Mouse (Mus musculus) intestine, postnatal 0 days (tissue): ENCODE measurements around the gene Cela3b. TPM values are rescaled to one million over a fixed set of nuclear protein-coding genes. Genes with fewer than 3 reads are reported as not detected.

Experiments
- ATAC-seq: fragments of 200-750 bp; cut with Nextera tagmentation; 2 replicates; pipeline ENCODE4 v1.8.0; 2017; ENCODE audit warnings: mild to moderate bottlenecking, moderate TSS enrichment, moderate library complexity
- H3K27ac ChIP-seq: fragments of 300-500 bp; sonication (generic); 2 replicates; pipeline ENCODE4 v1.5.1; 2014; ENCODE audit warnings: mild to moderate bottlenecking, low read depth, low read length, moderate library complexity
- H3K27me3 ChIP-seq: fragments of 300-500 bp; sonication (generic); replicated peaks from 2 replicates; pipeline ENCODE4 v1.6.1; 2014; ENCODE audit warnings: low read length, mixed read lengths; ENCODE audit not compliant: control insufficient read depth, insufficient read depth
- H3K36me3 ChIP-seq: fragments of 300-500 bp; sonication (generic); 2 replicates; pipeline ENCODE4 v1.6.1; 2014; ENCODE audit warnings: mild to moderate bottlenecking, moderate library complexity; ENCODE audit not compliant: control insufficient read depth, insufficient read depth
- H3K4me1 ChIP-seq: fragments of 300-500 bp; sonication (generic); replicated peaks from 2 replicates; pipeline ENCODE4 v1.6.1; 2014; ENCODE audit warnings: antibody characterized with exemption, low read length, mixed read lengths; ENCODE audit not compliant: control insufficient read depth, insufficient read depth
- H3K4me2 ChIP-seq: fragments of 300-500 bp; sonication (generic); replicated peaks from 2 replicates; pipeline ENCODE4 v1.6.1; 2014; ENCODE audit warnings: low read depth, mild to moderate bottlenecking, moderate library complexity
- H3K4me3 ChIP-seq: fragments of 300-500 bp; sonication (generic); 2 replicates; pipeline ENCODE4 v1.5.1; 2014; ENCODE audit warnings: low read depth, low read length
- H3K9ac ChIP-seq: fragments of 300-500 bp; sonication (generic); 2 replicates; pipeline ENCODE4 v1.6.1; 2014; ENCODE audit warnings: mild to moderate bottlenecking, low read depth, low read length
- H3K9me3 ChIP-seq: fragments of 300-500 bp; sonication (generic); 2 replicates; pipeline ENCODE4 v1.6.1; 2016; ENCODE audit warnings: mixed run types; ENCODE audit not compliant: control insufficient read depth
- CTCF ChIP-seq: sonication (generic); IDR thresholded peaks from 2 replicates; pipeline ENCODE4 v1.5.1; 2016; ENCODE audit warnings: low read depth, mild to moderate bottlenecking, control low read depth, antibody characterized with exemption, moderate library complexity
- WGBS: fragments of 180-500 bp; shearing (Covaris S2); extraction: QIAGEN DNeasy Blood & Tissue Kit; methylation state at CpG from one replicate; pipeline ENCODE4 v1.1.7; 2014; 5-methylcytosine and 5-hydroxymethylcytosine counted together
- polyA plus RNA-seq: library from polyadenylated mRNA; unstranded; fragments of >200 nt; fragmentation: Nextera tagmentation; extraction: Ambion mirVana; gene quantifications from 2 replicates; pipeline ENCODE4 v1.2.1, GENCODE M21; 2015

The Cela3b gene
- polyA plus RNA-seq, 1 experiment from 2014 or later: 9.1 TPM

- H3K9me3 ChIP-seq: no peaks in the 10 kb centered on the region
- H3K4me1 ChIP-seq: peaks cover 3% of the 10 kb centered on the region; the same call in 1 of the 2 replicates
- 76% methylated on average over 4 of the region's 4 CpGs for WGBS
- H3K4me2 ChIP-seq: no peak overlapping the region
- no peak overlapping the region for H3K9ac ChIP-seq
- no peak overlapping the region for H3K4me3 ChIP-seq
- ATAC-seq: no peak
- H3K36me3 ChIP-seq: no peaks in the 10 kb centered on the region
- no peak for TF ChIP-seq CTCF
- H3K27ac ChIP-seq: no peak overlapping the region
- no peaks in the 10 kb centered on the region for H3K27me3 ChIP-seq
These were observed 52.6 kb downstream of the Cela3b start for GRCm38 (mm10) chr4:137377526-137378304.

- Histone ChIP-seq H3K27me3 (no peaks in the 10 kb centered on the region), H3K36me3 (no peaks in the 10 kb centered on the region), H3K27ac (no peak overlapping the region), H3K9ac (no peak overlapping the region), H3K4me3 (no peak overlapping the region), H3K4me2 (no peak overlapping the region), H3K9me3 (no peaks in the 10 kb centered on the region), H3K4me1 (peaks cover 3% of the 10 kb centered on the region; the same call in 1 of the 2 replicates)
- ATAC-seq: no peak
- WGBS: 36% methylated on average over 2 of the region's 2 CpGs
- TF ChIP-seq CTCF: peak; percentile 34; the same call in 1 of the 2 replicates
These were observed 53.6 kb downstream of the Cela3b start for GRCm38 (mm10) chr4:137376778-137377177.

- no peak for ATAC-seq
- Histone ChIP-seq H3K9ac (no peak overlapping the region), H3K4me1 (peaks cover 3% of the 10 kb centered on the region; the same call in 1 of the 2 replicates), H3K36me3 (no peaks in the 10 kb centered on the region), H3K27me3 (no peaks in the 10 kb centered on the region), H3K9me3 (no peaks in the 10 kb centered on the region), H3K4me3 (no peak overlapping the region), H3K27ac (no peak overlapping the region), H3K4me2 (no peak overlapping the region)
- no peak for TF ChIP-seq CTCF
- WGBS: 57% methylated on average over 19 of the region's 19 CpGs
These were observed 54.7 kb downstream of the Cela3b start for GRCm38 (mm10) chr4:137375314-137376278.

- no peak overlapping the region for H3K9ac ChIP-seq
- no peak for ATAC-seq
- no peak overlapping the region for H3K4me2 ChIP-seq
These were observed 56.6 kb downstream of the Cela3b start for GRCm38 (mm10) chr4:137373711-137374110.

GRCm38 (mm10) chr4:137371596-137372523 lies 58.5 kb downstream of the Cela3b start:
- H3K27ac ChIP-seq: peak overlapping the region; percentile 72
- ATAC-seq: peak; percentile 80
- no peaks in the 10 kb centered on the region for H3K36me3 ChIP-seq
- no peaks in the 10 kb centered on the region for H3K9me3 ChIP-seq
- TF ChIP-seq CTCF: no peak
- 45% methylated on average over 16 of the region's 16 CpGs for WGBS
- peak overlapping the region; percentile 56 for H3K4me2 ChIP-seq
- H3K27me3 ChIP-seq: no peaks in the 10 kb centered on the region
- H3K4me1 ChIP-seq: peaks cover 6% of the 10 kb centered on the region; the same call in 1 of the 2 replicates
- H3K4me3 ChIP-seq: 0 out of 2 replicates have a peak overlapping the region, but pooled peaks have one; percentile 17
- no peak overlapping the region for H3K9ac ChIP-seq

More at GRCm38 (mm10) chr4:137373711-137374110, 56.6 kb downstream of the Cela3b start:
- H3K27me3 ChIP-seq: no peaks in the 10 kb centered on the region
- TF ChIP-seq CTCF: no peak
- 45% methylated on average over 6 of the region's 6 CpGs for WGBS
- no peak overlapping the region for H3K4me3 ChIP-seq
- H3K4me1 ChIP-seq: peaks cover 3% of the 10 kb centered on the region; the same call in 1 of the 2 replicates
- no peaks in the 10 kb centered on the region for H3K9me3 ChIP-seq
- H3K27ac ChIP-seq: peak overlapping the region; percentile 21; the same call in 1 of the 2 replicates
- H3K36me3 ChIP-seq: no peaks in the 10 kb centered on the region

Other genes starting within 250 kb of the Cela3b start
- gene Wnt4, start 153.1 kb downstream of the Cela3b start, polyA plus RNA-seq: 2.1 and 2.4 TPM in 2 replicates
- 461 and 471 TPM in 2 replicates for gene Cdc42, start 72.8 kb downstream of the Cela3b start, polyA plus RNA-seq
- gene Cela3a, start 20.7 kb downstream of the Cela3b start, polyA plus RNA-seq: not detected in 2 replicates
- gene 1700013G24Rik, start 22.7 kb upstream of the Cela3b start, polyA plus RNA-seq: not detected in 2 replicates
- 16.3 and 16.4 TPM in 2 replicates for gene Hspg2, start 38.2 kb upstream of the Cela3b start, polyA plus RNA-seq
- not detected in 2 replicates for gene Ldlrad2, start 144.0 kb upstream of the Cela3b start, polyA plus RNA-seq
- 33.3 and 36.7 TPM in 2 replicates for gene Usp48, start 163.2 kb upstream of the Cela3b start, polyA plus RNA-seq
- 8.9 and 9.1 TPM in 2 replicates for gene Rap1gap, start 234.2 kb upstream of the Cela3b start, polyA plus RNA-seq